Mouse (Mus musculus) ES-Bruce4 (cell line): ENCODE results near the gene Sgk2.

Source experiments
- CTCF ChIP-seq: IDR thresholded peaks from one replicate; pipeline ENCODE4 v1.8.1; 2011; ENCODE audit warnings: low read depth, low read length
- EP300 ChIP-seq: IDR thresholded peaks from 2 replicates; pipeline ENCODE4 v1.6.1; 2011; ENCODE audit warnings: low read depth, low read length; ENCODE audit not compliant: insufficient read depth

- TF ChIP-seq CTCF (no peak), EP300 (no peak)
Measured at GRCm38 (mm10) chr2:162993881-162994616, 6.9 kb downstream of the Sgk2 start.
